Mouse (Mus musculus) spleen, postnatal 14 days (tissue): ENCODE results near the gene Ppp1r9a.
A peak's percentile ranks its signal among the peaks of the same experiment; 100 is the strongest.
"Not testable (repeated sequence)": the region's sequence is repeated elsewhere in the genome, so short reads cannot be mapped to it uniquely, and the experiment has no call there.

Experiments used
- DNase-seq, 2 experiments: peaks; one replicate each; pipeline ENCODE4 v3.0.0; 2021 to 2022; ENCODE audit warnings: low spot score in 2 of 2

Ppp1r9a gene

DNA sequence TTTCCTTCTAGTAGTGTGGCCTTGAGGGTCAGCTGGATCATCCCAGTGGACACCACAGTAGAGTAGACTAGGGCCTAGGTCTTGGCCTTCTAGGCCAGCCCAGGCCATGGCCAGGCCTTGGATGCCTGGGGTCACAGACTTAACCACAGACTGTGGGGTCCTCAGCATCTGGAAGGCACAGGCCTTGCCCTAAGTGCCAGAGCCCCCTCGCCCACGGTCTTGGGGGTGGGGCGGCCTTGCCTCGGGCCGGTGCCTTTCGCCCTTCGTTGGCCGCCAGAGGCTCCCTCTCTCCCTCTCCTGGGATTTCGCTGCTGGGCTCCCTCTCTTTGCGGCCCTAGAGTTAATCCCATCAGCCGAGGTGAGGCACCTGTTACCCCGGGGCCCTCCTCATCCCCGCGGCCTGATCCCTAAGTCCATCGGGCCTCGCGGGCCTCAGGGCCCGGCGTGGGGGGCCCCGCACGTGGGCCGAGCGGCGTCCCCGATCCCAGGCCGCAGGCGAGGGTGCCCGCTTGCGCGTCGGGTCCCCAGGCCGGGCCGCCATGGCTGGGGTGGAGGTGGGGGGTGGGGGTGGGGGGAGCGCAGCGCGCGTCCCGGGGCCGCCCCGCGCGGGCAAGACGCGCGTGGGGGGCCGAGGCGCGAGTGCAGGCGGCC is at the start of gene Ppp1r9a:
Gene Ppp1r9a, plus strand, starts transcription at position 244 of the 651 bp plus-strand sequence.
- no peak for DNase-seq

DNA sequence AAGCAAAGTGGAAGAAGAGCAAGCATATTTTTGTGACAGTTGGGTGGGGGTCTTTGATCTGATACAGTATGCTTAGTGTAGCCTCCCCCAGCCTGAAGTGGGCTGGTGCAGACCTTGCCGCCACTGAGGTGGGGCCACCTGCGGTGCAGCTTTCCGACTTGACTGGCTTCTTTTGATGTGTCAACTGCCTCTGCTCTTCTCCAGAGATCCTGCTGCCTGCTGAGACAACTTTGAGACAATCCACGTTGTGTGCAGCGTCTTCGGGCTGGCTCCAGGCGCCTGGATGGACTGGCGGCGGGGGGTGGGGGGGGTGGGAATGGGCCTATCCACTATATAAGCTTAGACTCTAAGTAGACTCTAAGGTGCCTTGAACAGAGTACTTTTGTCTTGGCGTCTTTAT is 47.5 kb upstream of the Ppp1r9a start:
- DNase-seq = no peak

DNA sequence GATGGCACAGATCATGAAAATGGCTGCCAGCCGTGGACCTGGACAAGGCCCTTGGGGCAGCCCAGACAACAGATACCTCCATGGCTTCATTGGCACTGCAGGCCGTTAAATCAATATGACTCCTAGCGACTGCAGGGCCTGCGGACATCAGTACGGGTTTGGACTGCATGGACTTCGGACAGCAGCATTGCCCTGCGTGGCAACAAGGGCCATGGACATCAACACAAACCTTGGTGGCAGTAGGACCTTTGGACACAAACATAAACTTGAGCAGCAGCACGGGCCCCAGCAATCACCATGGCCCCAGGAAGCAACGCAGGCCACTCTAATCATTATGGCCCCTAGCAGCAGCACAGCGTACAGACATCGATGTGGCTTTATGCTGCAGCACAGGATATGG is 45.8 kb upstream of the Ppp1r9a start:
- DNase-seq = no peak

DNA sequence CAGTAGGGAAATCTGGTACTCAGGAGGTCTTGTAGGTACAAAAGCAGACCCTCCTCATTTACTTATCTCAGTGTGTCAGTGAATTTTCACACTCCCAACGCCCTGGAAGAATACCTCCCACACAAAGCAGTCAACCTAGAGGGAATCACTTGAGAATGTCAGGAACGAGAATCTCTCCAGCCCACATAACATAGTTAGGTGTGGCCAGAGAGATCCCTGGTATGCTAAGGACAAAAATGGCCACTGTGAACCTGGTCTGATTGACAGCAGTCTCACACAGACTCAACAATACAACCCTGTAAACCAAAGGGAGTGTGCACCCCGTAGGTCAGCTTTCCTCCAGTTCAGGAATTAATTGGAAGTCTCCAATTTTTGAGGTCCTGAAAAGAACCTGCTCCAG is 18.4 kb upstream of the Ppp1r9a start:
- no peak for DNase-seq

DNA sequence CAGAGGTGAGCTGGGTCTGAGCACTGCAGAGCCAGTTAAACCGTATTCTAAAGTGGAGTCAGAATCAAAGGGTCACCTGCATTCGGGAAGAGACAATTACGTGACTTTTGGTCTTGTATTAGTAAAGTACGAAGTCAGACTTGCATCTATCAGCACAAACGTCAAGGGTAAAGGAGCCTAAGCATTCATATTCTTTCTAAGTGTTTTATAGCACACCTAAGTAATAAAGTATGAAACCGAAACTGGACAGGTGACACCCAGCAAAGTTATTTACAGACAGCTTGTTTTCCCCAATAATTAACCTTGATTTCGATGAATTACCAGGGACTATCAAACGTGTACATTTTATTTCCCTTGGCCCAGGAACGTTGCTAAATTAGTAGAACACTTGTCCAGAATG is 13.2 kb upstream of the Ppp1r9a start:
- no peak for DNase-seq

DNA sequence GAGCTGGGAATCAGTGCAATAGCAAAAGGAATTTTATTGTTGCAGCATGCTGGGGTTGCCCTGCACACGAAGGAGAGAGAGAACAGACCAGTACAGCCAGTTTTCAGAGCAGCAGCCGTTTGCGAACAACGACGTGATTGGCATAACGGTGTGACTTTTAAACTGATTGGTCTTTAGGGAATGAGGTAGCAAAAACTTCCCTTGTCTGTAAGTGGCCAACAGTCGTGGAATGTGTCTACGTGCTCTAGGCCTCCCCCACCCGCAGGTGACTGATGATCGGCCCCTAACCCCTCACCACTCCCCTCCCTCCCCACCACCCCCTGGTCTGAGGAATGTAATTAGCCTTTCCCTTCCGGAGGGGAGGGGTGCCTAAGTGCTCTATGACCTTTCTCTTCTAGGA is 10.3 kb upstream of the Ppp1r9a start:
- no peak for DNase-seq

DNA sequence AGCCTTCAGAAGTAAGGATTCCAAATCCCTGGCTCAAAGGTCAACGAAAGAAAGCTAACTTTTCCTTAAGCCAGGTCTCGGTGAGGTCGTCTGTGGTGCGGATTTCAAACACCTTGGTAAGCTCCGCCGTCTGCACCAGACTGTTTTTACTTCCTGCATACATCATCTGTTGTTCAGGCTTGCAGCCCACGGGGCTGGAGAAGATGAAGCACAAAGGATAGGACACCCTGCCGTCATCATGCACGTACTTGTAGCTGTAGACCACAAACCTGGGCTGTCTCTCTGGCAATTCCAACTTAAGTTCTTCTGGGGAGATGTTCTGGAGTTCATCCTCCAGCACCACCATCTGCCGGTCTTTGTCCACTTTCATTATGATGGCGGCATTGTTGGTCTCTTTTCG is 9.4 kb upstream of the Ppp1r9a start:
- DNase-seq = not testable (repeated sequence)

DNA sequence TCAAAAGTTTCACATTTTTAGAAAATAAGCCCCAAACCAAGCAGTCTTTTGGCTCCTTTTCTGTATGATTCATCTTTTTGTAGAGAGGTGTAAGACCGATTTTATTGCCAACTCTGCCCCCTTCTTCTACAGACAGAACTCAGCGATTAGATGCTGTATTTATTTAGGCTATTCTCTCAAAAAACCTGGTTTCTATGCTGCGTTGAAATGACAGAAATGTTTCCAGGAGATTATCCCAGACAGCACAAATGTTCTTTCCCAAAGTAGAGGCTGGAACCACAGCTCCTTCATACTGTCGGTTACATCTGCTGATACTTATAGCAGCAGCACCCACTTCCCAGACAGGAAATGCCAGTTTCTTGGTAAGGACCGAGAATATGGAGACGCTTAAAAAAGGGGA is 2.8 kb upstream of the Ppp1r9a start:
- no peak for DNase-seq

DNA sequence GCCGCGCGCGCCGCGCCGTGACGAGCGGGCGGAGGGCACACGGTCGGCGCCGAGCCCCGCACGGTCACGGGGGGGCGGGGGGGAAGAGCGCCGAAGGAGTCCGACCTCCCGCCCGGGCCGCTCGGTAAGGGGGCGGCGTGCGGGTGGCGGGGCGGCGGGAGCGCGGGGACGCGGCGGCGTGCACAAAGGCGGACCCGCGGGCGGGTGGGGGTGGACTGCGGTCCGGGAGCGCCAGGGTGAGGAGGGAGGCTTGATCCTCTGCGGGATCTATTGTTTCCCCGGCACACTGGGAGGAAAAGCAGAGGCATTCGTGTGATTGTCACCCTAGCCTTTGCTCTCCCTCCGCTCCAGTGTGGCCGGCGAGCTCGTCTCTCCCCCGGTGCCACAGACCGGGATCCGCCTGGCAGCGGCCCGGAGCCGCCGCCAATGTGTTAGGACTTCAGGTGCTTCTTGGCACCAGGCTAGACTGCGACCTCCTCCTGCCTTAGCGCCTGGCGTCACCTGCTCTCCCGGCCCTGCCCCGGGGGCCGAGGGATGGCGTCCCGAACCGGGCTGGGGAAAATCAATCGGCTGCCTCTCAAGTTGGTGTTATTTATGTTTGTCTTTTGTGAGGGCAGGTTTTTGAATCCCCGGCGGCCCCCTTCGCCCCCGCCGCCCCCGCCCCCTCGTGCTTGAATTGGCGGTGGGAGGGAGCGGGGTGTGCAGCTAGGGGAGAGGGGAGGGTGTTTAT is 773 bp downstream of the Ppp1r9a start:
- DNase-seq = peak in 1 of 2 experiments; percentile 1

DNA sequence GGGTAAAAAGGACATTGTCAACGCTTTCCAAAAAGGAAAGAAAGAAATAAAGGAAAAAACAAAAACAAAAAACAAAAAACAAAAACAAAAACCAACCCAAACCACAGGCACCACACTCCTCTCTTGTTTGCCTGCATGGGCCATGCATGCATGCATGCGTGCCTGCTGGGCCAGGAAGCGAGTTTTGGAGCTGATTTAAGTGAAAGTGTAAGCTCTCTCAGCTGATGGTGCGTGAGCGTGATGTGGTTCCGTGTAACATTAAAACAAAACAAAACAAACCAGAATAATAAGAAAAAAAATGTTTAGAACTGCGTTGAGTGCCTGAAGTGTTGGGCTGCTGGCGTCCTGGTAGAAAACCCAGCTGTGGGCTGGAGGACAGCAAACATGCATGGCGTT is 1.3 kb downstream of the Ppp1r9a start:
- DNase-seq = no peak

DNA sequence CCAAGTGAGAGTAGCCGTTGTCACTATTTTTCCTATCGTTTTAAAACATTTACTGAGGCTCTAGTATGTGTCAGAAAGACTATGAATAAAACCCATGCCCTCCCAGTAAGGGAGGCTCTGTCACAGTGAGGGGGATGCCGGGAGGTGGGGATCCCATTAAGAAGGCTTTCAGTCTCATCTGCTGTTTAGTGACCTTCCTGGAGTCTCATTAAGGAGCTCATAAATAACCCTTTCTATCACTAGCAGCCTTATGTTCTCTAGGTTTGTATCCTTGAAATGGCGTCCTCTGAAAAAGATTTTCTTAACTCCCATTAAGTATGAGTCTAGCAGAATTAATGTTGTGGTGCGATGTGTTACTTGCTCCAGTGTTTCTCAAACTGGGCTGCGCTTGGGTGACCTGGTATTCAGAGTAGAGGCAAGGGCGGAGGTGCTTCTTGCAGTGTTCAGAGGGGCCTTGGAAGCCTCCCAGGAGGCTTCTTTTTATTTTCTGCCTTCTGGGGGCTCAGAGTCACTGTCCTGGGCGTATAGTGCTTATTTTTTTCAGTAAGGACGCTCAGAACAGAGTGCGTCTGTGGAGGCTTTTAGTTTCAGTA is 7.4 kb downstream of the Ppp1r9a start:
- DNase-seq = no peak

DNA sequence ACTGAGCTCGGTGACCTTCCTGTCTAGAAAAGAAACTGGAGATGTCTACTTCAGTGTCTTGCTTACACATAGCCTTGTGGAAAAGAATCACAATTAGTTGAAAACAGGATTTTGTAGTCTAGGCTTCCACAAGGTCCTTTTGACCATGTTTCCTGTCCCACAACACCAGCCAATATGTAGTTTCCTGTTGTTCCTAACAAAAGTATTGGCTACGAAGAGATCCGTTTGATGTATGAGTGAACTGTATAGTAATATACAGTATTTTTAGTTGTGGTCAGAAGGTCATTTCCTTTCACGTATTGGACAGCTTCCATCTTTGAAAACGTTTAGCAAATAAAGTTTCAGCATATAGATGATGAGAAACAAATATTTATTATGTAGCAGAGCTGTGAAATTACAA is 15.8 kb downstream of the Ppp1r9a start:
- DNase-seq = no peak

DNA sequence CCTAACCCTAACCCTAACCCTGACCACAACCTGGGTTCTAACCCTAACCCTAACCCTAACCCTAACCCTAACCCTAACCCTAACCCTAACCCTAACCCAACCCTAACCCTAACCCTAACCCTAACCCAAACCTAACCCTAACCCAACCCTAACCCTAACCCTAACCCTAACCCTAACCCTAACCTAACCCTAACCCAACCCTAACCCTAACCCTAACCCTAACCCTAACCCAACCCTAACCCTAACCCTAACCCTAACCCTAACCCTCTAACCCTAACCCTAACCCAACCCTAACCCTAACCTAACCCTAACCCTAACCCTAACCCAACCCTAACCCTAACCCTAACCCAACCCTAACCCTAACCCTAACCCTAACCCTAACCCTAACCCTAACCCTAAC is 21.1 kb downstream of the Ppp1r9a start:
- DNase-seq = not testable (repeated sequence)

DNA sequence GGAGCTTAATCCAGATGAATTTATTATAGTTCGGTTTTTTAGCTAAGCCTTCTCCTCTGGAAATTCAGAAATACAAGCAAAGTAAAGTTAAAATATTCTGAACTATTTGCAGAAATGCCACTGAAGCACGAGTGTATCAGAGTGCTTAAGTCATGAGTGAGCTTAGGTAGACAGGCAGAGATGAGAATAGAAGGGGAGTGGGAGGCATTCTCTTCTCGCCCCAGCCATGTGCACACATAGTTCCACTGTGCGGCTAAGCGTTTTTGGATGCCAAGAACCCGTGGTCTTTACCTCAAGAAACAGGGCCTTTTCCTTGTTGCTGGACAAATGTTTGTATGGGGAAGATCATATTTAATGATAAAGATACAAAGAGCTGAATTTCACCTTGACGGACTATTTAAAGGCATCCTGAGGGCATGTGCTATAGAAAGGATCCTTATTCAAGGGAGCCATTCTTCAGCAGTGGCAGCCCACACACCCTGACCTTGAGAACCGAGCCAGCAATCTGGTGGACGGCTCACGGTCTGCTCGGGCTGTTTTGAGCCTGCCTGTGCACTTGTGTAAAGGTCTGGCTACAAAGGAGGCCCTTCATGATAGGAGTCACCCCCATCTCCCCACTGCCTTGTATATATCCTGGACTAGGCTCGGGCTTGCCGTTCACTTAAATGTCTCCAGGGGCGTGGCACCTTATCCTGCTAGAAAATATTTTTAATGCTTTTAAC is 23.4 kb downstream of the Ppp1r9a start:
- no peak for DNase-seq

DNA sequence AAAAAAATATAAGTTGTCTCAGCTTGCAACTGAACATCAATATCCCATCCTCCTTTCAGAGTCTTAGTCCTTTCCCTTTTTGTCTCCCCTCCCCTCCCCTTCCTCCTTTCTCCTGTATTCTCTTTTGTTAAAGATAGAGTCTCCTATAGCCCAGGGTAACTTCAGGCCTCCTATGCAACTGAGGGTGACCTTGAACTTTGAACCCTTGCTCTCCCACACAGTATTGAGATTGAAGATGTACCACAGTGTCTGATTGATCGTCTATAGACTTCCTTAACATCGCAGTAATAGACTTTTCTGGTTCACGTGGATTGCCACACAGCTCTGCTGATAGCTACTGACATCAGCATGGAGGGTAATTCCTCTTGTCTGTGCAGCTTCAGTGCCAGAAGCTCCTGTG is 27.6 kb downstream of the Ppp1r9a start:
- DNase-seq = no peak

DNA sequence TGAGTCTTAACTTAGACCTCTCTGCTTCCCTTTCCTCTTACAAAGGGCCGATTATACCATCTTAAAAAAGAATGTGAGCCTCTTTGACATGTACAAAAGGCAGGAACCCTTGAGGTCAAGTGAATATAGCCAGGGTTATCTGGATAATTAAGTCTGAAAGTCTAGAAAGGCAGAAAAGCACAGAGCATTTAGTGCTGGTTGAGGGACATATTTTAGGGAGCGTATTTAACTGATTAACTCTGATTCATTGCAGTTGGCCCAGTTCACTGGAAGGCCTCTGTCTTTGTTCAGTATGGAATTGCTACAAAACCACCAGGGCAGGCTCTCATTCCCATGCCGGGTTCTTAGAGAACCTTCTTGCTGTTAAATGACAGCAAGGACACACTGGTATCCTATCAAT is 36.2 kb downstream of the Ppp1r9a start:
- DNase-seq = no peak

DNA sequence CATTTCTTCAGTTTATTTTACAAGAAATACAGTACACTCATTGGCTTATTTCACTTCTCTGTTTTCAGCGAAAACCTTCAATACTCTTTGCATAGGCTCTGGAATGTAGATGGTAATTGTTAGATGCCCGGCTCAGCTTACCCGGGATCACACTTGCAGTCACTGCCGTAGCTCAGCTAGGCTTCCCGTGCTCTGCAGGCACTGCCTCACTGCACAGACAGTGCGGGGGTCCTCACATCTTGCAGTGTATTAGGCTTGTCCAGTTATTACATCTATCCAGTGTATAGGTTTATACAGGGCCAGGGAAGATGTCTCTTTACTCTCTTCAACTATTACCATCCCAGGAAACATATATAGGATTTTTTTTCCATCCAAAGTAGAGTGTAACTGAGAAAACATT is 37.4 kb downstream of the Ppp1r9a start:
- DNase-seq = no peak

DNA sequence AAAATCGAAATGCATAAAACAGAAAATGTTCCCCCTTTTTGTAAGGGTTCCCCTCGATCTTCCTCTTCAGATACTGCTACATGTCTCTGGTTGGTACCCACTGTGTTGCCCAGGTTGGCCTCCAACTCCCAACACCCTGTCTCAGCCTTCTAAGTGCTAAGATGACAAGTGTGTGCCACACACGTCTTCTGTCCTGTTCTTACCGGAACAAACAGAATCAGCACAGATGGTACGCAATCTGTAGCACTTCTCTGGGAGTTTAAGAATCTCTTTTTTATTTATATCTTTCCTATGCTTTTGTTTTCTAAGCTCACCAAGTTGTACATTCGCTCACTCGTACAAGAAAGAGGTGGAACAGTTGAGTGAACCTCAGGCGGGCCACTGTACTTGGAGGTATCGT is 37.9 kb downstream of the Ppp1r9a start:
- DNase-seq = no peak

DNA sequence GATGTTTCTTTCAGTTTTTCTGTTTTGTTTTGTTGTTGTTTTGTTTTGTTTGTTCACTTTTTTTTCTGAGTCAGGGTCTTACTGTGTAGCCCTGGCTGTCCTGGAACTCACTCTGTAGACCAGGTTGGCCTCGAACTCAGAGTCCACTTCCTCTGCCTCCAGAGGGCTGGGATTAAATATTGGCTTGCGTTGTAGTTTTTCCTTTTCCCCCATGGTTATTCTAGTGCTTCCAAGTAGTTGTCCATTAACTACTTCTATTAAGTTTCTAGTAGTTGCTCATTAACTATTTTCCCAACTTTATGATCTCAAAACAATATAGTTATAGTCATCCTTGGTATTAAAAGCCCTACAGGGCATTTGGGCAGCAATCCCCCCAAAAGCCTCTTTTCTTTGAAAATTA is 41.1 kb downstream of the Ppp1r9a start:
- DNase-seq = no peak

DNA sequence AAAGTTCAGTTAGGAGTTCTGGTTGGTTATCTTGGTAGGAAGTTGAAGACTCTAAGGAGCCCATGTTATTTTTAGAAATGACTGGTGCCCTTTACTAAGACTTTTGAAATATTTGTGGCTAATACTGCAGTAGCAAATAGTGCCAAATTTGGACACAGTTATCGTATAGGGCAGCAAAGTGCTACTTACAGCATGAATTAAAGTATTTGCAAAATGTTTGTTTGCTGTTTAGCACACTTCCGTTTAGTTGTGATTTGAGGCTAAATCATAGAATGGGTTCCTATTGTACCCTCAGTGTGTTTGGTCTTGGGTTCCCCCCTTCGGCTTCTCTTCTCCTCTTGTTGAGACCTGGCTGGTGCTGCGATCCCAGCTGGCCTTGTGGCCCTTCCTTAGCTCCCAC is 45.3 kb downstream of the Ppp1r9a start:
- no peak for DNase-seq

DNA sequence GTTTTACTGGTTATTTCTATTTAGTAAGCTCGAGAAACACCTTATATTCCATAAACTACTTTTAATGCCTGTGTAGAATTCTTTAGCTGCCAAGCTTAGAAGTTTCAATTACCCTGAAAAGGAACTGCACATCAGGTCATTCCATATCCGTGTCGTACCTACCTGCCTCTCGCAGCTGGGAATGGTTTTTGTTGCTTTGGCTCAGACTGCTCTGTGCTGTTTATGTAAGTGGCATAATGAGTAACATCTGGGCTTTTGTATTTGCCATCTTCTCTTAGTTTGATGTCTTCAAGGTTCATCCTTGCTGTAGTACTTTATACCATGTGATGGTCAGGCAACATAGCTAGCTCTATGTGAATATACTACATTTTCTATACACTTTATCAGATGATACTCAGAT is 47.0 kb downstream of the Ppp1r9a start:
- no peak for DNase-seq

DNA sequence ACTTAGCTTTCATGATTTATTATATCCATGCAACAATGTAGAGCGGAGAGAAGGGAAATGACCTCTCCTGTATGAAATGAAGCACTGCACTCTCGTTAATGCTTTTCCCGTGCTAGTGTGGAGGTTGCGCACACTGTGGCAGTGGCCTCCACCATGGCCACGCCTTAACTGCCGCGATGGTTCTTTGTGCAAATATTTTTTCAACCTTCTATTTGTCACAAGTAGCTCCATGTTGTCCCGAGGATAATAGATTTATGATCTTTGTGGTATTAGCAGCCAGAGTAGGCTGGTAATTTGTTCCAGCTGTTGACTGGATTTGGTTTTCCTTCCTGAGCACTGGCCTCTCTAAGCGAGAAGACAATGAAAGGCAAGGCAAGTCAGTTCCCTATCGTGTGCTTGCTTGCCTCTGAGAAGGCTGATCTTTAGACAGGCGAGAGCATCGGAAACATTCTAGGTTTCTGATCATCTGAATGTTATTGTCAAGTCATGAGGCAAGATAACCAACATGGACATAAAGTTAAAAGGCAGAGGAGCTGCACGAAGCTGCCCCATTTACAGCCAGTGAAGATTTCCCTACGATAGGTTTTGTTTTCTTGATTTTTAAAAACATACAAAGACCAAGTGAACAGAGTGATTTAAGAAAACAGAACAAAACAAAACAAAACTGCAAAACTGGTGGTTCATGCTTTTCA is 50.5 kb downstream of the Ppp1r9a start:
- DNase-seq = no peak
